Mouse (Mus musculus) left cerebral cortex, postnatal 10 days (tissue): ENCODE results near the gene Fus. TPM values are rescaled to one million over a fixed set of nuclear protein-coding genes. Genes with fewer than 3 reads are reported as not detected.
A peak's percentile ranks its signal among the peaks of the same experiment; 100 is the strongest.
"Not testable (repeated sequence)": the region's sequence is repeated elsewhere in the genome, so short reads cannot be mapped to it uniquely, and the experiment has no call there.

Source experiments
- DNase-seq, 2 experiments: peaks; one replicate each; pipeline ENCODE4 v3.0.0; 2021 to 2022; ENCODE audit warnings: low spot score in 2 of 2, mixed read lengths in 1 of 2; ENCODE audit errors: extremely low spot score in 1 of 2
- intact Hi-C: fragments of 180-260 bp; cut with DNase I; formaldehyde crosslinking; loops from one replicate; pipeline ENCODE4 v1.15.1; 2025
- total RNA-seq, 2 experiments: library from RNA; stranded (reverse); gene quantifications; 2 replicates each; pipeline ENCODE4 v1.2.3; 2021

Gene Fus
- total RNA-seq, 2 experiments from 2014 or later: 387 to 389 TPM

- DNase-seq: no peak
- intact Hi-C loops: no loop called here
Observed at GRCm38 (mm10) chr7:128000068-128000950, 33.1 kb downstream of the Fus start.

GRCm38 (mm10) chr7:128003098-128003497, 35.8 kb downstream of the Fus start:
- no peak for DNase-seq
- intact Hi-C loops: no loop called here

GRCm38 (mm10) chr7:128003688-128004087, 36.4 kb downstream of the Fus start, which contains the start of gene Trim72:
Gene Trim72 (plus strand): TSS chr7:128003949.
- DNase-seq: no peak
- intact Hi-C loops: no loop called here

- intact Hi-C loops: no loop called here
- DNase-seq: no peak
Observed at GRCm38 (mm10) chr7:128004150-128004486, 36.9 kb downstream of the Fus start.

- intact Hi-C loops: no loop called here
- peak in 1 of 2 experiments; percentile 37 for DNase-seq
Observed at GRCm38 (mm10) chr7:128004487-128005362, 37.5 kb downstream of the Fus start.

GRCm38 (mm10) chr7:128006193-128006592, 38.9 kb downstream of the Fus start:
- no peak for DNase-seq
- intact Hi-C loops: no loop called here

GRCm38 (mm10) chr7:128009715-128010340, 42.6 kb downstream of the Fus start:
- DNase-seq: peak in 1 of 2 experiments; percentile 34
- intact Hi-C loops: no loop called here

- intact Hi-C loops: no loop called here
- DNase-seq: no peak
Observed at GRCm38 (mm10) chr7:128012136-128012780, 45.0 kb downstream of the Fus start.

- DNase-seq: no peak
- intact Hi-C loops: no loop called here
Observed at GRCm38 (mm10) chr7:128013116-128013515, 45.9 kb downstream of the Fus start.

- intact Hi-C loops: not testable (repeated sequence)
Observed at GRCm38 (mm10) chr7:128016134-128016533, 48.9 kb downstream of the Fus start.

GRCm38 (mm10) chr7:128016650-128017049, 49.4 kb downstream of the Fus start:
- intact Hi-C loops: no loop called here
- DNase-seq: no peak

More at GRCm38 (mm10) chr7:128016134-128016533, 48.9 kb downstream of the Fus start:
- DNase-seq: not testable (repeated sequence)

GRCm38 (mm10) chr7:128018275-128018674, 51.0 kb downstream of the Fus start:
- DNase-seq: no peak
- intact Hi-C loops: no loop called here

GRCm38 (mm10) chr7:128019187-128019586, 51.9 kb downstream of the Fus start:
- DNase-seq: no peak
- intact Hi-C loops: no loop called here

- intact Hi-C loops: no loop called here
- DNase-seq: no peak
Observed at GRCm38 (mm10) chr7:128022974-128023373, 55.7 kb downstream of the Fus start.

- DNase-seq: no peak
- intact Hi-C loops: no loop called here
Observed at GRCm38 (mm10) chr7:128023565-128023964, 56.3 kb downstream of the Fus start.

- no peak for DNase-seq
- intact Hi-C loops: no loop called here
Observed at GRCm38 (mm10) chr7:128024364-128024763, 57.1 kb downstream of the Fus start.

GRCm38 (mm10) chr7:128024932-128025331, 57.7 kb downstream of the Fus start:
- intact Hi-C loops: no loop called here
- DNase-seq: no peak

GRCm38 (mm10) chr7:128025381-128025780, 58.1 kb downstream of the Fus start:
- intact Hi-C loops: no loop called here
- no peak for DNase-seq
